Mouse (Mus musculus) bone marrow macrophage, adult 2 months (primary cell): ENCODE data around the gene Spag4.

ENCODE experiments used
- CTCF ChIP-seq: IDR thresholded peaks from 2 replicates; pipeline ENCODE4 v1.5.1; 2012; ENCODE audit warnings: low read depth, mild to moderate bottlenecking, low read length, moderate library complexity
- POLR2A ChIP-seq: IDR thresholded peaks from 2 replicates; pipeline ENCODE4 v1.6.1; 2012; ENCODE audit warnings: mild to moderate bottlenecking, low read depth, low read length, borderline replicate concordance

DNA sequence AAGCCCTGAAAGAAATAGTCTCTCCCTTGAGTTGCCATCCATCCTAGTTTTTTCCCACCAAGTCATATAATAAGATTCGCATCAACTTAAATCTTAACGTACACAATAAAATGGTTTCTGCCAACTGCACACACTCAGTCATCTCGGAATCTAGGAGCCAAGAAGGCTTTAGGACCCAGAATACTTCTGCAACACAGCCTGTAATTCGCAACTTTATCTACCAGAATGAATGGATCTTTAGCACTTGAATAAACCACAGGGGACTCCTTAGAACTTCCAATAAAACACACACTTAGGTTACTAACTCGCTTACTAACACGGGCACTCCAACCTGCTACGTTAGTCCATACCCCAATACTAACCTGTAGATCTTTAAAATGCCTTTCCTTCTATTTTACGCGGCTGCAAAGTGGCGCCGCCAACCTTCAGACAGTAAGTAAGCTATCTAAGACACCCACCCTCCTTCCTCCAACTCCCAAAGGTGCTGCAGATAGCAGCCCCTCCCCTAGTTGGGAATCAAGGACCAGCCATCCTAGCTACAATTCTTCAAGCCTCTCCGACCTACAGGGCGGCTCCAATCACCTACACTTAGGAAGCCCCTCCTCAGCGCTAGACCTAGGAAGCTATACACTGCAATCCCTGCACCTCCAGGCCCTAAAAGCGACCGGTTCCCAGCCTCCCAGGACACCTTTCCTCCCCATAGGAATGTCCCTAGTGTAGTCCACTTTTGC is 45.8 kb downstream of the Spag4 start:
- TF ChIP-seq CTCF, result no peak
- no peak for TF ChIP-seq POLR2A
